Mouse (Mus musculus): ENCODE measurements at regions not wholly inside any gene's neighbourhood (a gene's known extent, or its start where the extent isn't known, plus 50 kb on each side); places are given as distances from the start of the nearest gene placed in this dataset.

GRCm38 (mm10) chr3:14969698-14970097, 83.6 kb downstream of the Car2 start:
- Histone ChIP-seq H3K36me3 (ENCODE audit: control insufficient read depth in 1 of 2, insufficient read depth in 2 of 2, low read length in 2 of 2) (peaks cover 0 to 4% of the 10 kb centered on the region in 2 experiments; a peak in 2 of 4 replicates), H3K4me1 (ENCODE audit: control insufficient read depth in 1 of 2, insufficient read depth in 2 of 2, low read length in 2 of 2) (peaks cover 4 to 6% of the 10 kb centered on the region in 2 experiments; a peak in 3 of 4 replicates), H3K9me3 (replicated peaks; ENCODE audit: insufficient read depth, low read length) (no peaks in the 10 kb centered on the region), H3K27ac (ENCODE audit: control insufficient read depth, low read depth, low read length) (no peak overlapping the region), H3K4me3 (ENCODE audit: control insufficient read depth in 1 of 2, insufficient read depth in 1 of 2, low read depth in 2 of 2, low read length in 2 of 2) (no peak overlapping the region), H3K27me3 (ENCODE audit: control insufficient read depth in 1 of 2, insufficient read depth in 2 of 2, low read length in 2 of 2) (no peaks in the 10 kb centered on the region), H3K79me2 (ENCODE audit: control insufficient read depth, insufficient read depth, low read length, poor library complexity) (no peaks in the 10 kb centered on the region), H3K9ac (ENCODE audit: control insufficient read depth, low read depth, low read length, poor library complexity, severe bottlenecking) (no peak overlapping the region)
- DNase-seq (ENCODE audit: low read depth, low spot score): peak; percentile 65
- TF ChIP-seq ELF1 (IDR thresholded peaks at IDR 0.05; ENCODE audit: low read depth, low read length) (peak; percentile 49; the same call in 1 of the 2 replicates), RAD21 (IDR thresholded peaks at IDR 0.05; ENCODE audit: low read depth, low read length) (no peak)

- Histone ChIP-seq H3K9ac (ENCODE audit: control insufficient read depth, low read depth, low read length, poor library complexity, severe bottlenecking) (no peak overlapping the region), H3K4me1 (ENCODE audit: control insufficient read depth in 1 of 2, insufficient read depth in 2 of 2, low read length in 2 of 2) (peaks cover 0 to 3% of the 10 kb centered on the region in 2 experiments; a peak in 1 of 4 replicates), H3K79me2 (ENCODE audit: control insufficient read depth, insufficient read depth, low read length, poor library complexity) (no peaks in the 10 kb centered on the region), H3K36me3 (ENCODE audit: control insufficient read depth in 1 of 2, insufficient read depth in 2 of 2, low read length in 2 of 2) (no peaks in the 10 kb centered on the region; a peak in 2 of 4 replicates), H3K27ac (ENCODE audit: control insufficient read depth, low read depth, low read length) (no peak overlapping the region), H3K9me3 (replicated peaks; ENCODE audit: insufficient read depth, low read length) (no peaks in the 10 kb centered on the region), H3K4me3 (ENCODE audit: control insufficient read depth in 1 of 2, insufficient read depth in 1 of 2, low read depth in 2 of 2, low read length in 2 of 2) (no peak overlapping the region), H3K27me3 (ENCODE audit: control insufficient read depth in 1 of 2, insufficient read depth in 2 of 2, low read length in 2 of 2) (no peaks in the 10 kb centered on the region)
- no peak for DNase-seq (ENCODE audit: low read depth, low spot score)
- no peak for TF ChIP-seq POLR2AphosphoS5 (IDR thresholded peaks at IDR 0.05; ENCODE audit: borderline replicate concordance, low read depth, low read length)
- TF ChIP-seq POLR2AphosphoS2 (IDR thresholded peaks at IDR 0.05; ENCODE audit: low read length): no peak
- TF ChIP-seq GATA1 (IDR thresholded peaks at IDR 0.05; ENCODE audit: low read depth, low read length): no peak
- TF ChIP-seq GABPA (IDR thresholded peaks at IDR 0.05; ENCODE audit: low read depth, low read length): no peak
- TF ChIP-seq TAL1 (IDR thresholded peaks at IDR 0.05; ENCODE audit: low read length): no peak
- TF ChIP-seq TBP (IDR thresholded peaks at IDR 0.05; ENCODE audit: low read depth, low read length): no peak
- TF ChIP-seq ZMIZ1 (IDR thresholded peaks at IDR 0.05; ENCODE audit: low read depth, low read length): no peak
- no peak for TF ChIP-seq ZNF384 (IDR thresholded peaks at IDR 0.05; ENCODE audit: low read depth, low read length)
Measured at GRCm38 (mm10) chr3:14971647-14972046, 85.6 kb downstream of the Car2 start.

- Histone ChIP-seq H3K79me2 (ENCODE audit: control insufficient read depth, insufficient read depth, low read length, poor library complexity) (no peaks in the 10 kb centered on the region), H3K4me3 (ENCODE audit: control insufficient read depth in 1 of 2, insufficient read depth in 1 of 2, low read depth in 2 of 2, low read length in 2 of 2) (no peak overlapping the region), H3K36me3 (ENCODE audit: control insufficient read depth in 1 of 2, insufficient read depth in 2 of 2, low read length in 2 of 2) (no peaks in the 10 kb centered on the region), H3K27me3 (ENCODE audit: control insufficient read depth in 1 of 2, insufficient read depth in 2 of 2, low read length in 2 of 2) (no peaks in the 10 kb centered on the region), H3K9me3 (replicated peaks; ENCODE audit: insufficient read depth, low read length) (no peaks in the 10 kb centered on the region), H3K27ac (ENCODE audit: control insufficient read depth, low read depth, low read length) (no peak overlapping the region), H3K4me1 (ENCODE audit: control insufficient read depth in 1 of 2, insufficient read depth in 2 of 2, low read length in 2 of 2) (no peaks in the 10 kb centered on the region), H3K9ac (ENCODE audit: control insufficient read depth, low read depth, low read length, poor library complexity, severe bottlenecking) (no peak overlapping the region)
- no peak for DNase-seq (ENCODE audit: low read depth, low spot score)
- TF ChIP-seq UBTF (IDR thresholded peaks at IDR 0.05; ENCODE audit: borderline replicate concordance, insufficient read depth, low read depth, low read length) (no peak), MYC (IDR thresholded peaks at IDR 0.05; ENCODE audit: low read depth, low read length) (no peak), SMC3 (IDR thresholded peaks at IDR 0.05; ENCODE audit: low read depth, low read length) (no peak), GABPA (IDR thresholded peaks at IDR 0.05; ENCODE audit: low read depth, low read length) (no peak), TAL1 (IDR thresholded peaks at IDR 0.05; ENCODE audit: low read length) (no peak), E2F4 (IDR thresholded peaks at IDR 0.05; ENCODE audit: borderline replicate concordance, low read depth, low read length) (no peak), ELF1 (IDR thresholded peaks at IDR 0.05; ENCODE audit: low read depth, low read length) (no peak), POLR2AphosphoS2 (IDR thresholded peaks at IDR 0.05; ENCODE audit: low read length) (no peak)
Measured at GRCm38 (mm10) chr3:14974758-14975157, 88.7 kb downstream of the Car2 start.

Data from MEL (cell line).